Mouse (Mus musculus) cerebellum, adult 11-12 months (tissue): ENCODE data around the gene Grip2.

Source experiments
- DNase-seq: peaks from one replicate; pipeline ENCODE4 v3.0.0; 2022

Grip2 gene

DNA sequence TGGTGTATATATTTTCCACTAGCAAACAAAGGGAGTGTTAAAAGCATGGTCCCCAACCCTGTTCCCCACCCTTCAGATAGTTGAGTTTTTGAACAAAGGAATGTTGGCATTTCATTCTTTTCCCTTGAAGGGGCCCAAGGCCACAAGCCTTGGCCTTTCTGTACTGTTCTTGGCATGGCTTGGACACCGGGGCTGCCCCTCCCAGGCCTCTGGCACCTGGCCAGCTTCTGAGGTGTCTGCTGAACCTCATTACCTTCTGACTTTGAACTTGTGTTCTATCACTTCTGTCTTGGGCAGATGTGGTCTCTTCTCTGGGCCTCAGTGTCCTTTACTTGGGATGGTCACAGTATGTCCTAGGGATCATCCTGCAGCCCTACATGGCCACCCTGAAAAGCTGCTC is 99.7 kb downstream of the Grip2 start:
- no peak for DNase-seq

GRCm38 (mm10) chr6:91721215-91721701 is 105.8 kb downstream of the Grip2 start:
- no peak for DNase-seq

DNA sequence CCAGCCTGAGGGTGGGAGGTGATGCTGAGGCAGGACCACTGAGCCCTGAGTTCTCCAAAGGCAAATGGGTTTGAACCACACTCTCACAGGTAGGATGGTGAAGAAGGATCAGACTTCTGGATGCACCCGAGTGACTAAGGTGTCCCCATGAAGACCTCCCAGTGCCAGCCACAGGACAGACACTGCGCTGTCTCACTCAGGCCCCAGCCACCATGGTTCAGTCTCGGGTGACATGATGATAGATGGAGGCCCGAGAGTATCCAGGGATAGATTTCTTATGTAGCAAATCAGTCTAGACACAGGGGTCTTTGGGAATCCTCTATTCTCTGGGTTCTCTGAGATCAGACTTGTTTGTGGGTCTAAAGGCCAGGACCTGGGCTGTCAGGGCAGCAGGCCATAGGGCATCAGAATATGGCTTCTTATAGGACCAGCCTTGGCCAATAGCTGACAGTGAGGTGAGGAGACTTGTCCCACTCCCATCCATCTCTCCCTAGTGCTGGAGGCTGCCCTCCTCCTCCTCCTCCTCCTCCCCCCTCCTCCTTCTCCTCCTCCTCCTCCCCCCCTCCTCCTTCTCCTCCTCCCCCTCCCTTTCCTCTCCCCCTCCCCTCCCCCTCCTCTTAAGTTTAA is 106.3 kb downstream of the Grip2 start:
- no peak for DNase-seq

GRCm38 (mm10) chr6:91719865-91720533 is 107.1 kb downstream of the Grip2 start:
- no peak for DNase-seq

DNA sequence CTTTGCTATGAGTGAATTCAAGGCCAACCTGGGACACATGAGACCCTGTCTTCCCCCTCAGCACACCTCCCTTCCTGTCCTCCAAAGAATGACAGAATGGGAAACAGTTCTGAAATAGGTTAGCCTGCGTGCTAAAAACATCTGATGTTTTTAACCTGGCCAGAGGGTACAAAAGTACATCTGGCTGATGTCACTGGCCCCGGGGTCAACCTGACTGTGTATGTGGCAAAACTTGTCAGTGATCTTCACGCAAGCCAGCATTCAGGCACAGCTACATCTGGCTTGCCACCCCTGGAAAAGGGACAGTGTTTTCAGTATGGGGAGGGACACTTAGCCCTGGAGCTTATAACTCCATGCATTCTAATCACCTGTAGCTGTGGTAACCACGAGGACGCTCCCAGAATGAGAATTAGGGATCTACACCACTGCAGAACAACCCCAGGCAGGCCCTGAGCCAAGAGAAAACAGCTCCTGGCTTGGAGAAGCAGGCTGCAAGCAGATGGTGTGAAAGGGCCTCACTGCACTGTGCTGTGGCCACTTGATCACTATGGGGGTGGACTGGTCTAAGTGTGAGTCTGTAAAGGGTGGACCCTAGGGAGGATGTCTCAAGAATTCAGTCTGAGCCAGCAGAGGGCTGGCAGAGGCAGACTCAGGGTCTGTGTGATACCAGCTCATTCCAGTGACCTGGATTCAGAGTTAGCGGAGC is 107.9 kb downstream of the Grip2 start:
- no peak for DNase-seq

- no peak for DNase-seq
Measured at GRCm38 (mm10) chr6:91718603-91719002, 108.4 kb downstream of the Grip2 start.

- no peak for DNase-seq
Measured at GRCm38 (mm10) chr6:91718067-91718466, 109.0 kb downstream of the Grip2 start.

GRCm38 (mm10) chr6:91715988-91716810 is 110.9 kb downstream of the Grip2 start:
- DNase-seq: no peak

GRCm38 (mm10) chr6:91715023-91715422 is 112.0 kb downstream of the Grip2 start:
- DNase-seq: no peak

DNA sequence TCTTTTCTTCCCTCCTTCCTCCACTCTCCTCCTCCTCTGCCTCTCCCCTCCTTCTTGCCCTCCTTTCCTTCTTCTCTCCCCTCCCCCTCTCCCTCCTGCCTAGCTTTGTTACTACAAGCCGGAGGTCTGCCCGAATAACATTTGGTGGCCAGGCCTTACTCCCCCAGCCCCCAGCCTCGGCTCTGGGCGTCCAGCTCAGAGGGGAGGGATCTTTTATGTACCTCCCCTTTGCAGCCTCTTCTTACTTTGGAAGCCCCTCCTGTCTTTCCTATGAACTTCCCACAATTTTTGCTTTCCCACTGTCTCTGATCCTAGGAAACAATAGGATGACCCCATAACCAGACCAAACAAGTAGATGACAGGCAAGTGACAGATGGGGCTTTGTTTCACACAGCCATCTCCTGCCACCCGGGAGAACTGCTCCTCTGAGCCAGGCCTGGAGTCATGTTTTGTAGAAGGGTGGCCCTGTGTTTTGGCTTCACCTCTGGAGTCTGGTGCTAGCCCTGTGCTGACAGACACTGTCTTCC is 113.6 kb downstream of the Grip2 start:
- DNase-seq: no peak

DNA sequence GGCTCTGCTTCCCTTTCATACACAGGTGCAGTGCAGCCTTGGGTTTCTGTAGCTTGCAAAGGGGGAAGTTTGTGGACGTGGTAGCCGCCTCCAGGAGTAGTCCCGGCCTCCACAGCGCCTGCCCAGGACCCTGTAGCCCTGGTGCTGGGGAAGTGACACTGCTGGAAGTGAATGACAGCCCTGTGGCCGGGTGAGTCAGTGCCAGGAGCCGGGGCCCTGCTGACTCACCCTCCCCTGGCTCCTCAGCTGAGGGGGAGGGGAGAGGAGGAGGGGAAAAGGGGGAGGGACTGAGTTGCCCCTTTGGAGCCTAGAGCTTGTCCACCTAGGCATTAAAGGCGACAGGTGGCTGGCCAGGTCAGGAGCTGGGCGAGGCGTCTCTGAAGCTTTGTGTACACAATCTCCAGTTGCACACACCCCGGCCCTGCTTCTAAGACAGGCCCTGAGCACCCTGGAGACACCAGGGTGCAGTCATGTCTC is 114.2 kb downstream of the Grip2 start:
- no peak for DNase-seq

GRCm38 (mm10) chr6:91712097-91712854 is 114.8 kb downstream of the Grip2 start:
- DNase-seq: no peak
